Mouse (Mus musculus): ENCODE results near the gene Oas1g. TPM values are rescaled to one million over a fixed set of nuclear protein-coding genes. Genes with fewer than 3 reads are reported as not detected.
"Not testable (repeated sequence)": the region's sequence is repeated elsewhere in the genome, so short reads cannot be mapped to it uniquely, and the experiment has no call there.

Gene Oas1g
- total RNA-seq, 1 experiment from 2014 or later = 6.2 TPM

DNA sequence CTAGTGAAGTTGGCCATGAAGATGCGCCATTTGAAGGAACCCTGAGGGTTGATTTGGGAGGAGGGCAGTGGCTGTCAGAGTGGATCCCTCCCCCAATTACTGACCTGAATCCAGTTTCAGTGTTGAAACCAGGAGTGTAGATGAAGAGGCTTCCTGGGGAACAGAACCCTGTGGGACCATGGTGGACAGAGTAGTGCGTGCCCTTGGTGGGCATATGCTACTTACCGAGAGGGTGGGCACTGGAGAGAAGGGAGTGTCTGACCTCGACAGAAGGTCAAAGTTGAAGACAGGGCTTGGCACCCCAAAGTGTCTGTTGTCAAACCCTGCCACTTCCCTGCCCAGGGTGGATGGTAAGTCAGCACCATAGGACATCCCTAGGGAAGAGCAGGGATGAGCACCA is 6.5 kb upstream of the Oas1g start:
- ATAC-seq (replicated peaks in 1 of 2; ENCODE audit: insufficient read depth in 1 of 2, low FRiP score in 2 of 2, low TSS enrichment in 1 of 2, low read depth in 1 of 2, poor library complexity in 2 of 2, severe bottlenecking in 2 of 2) = not testable (repeated sequence)

DNA sequence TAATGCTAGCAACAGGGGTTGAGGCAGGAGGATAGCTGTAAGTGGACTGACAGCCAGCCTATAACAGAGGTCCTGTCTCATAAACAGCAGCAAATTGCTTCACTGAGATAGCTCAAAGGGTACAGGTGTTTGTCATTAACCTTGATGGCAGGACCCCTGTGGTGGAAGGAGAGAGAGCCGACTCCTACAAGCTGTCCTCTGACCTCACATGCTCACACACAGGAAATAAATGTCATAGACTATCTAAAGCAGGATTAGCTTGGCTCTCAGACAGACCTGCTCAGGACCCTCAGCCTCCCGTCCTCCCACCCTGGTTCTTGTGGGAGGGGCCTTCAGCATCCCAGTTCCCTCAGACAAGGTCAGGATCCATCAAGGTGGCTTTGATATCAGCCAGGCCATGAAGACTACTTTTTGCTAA is 4.8 kb upstream of the Oas1g start:
- no peak for ATAC-seq (replicated peaks in 1 of 2; ENCODE audit: insufficient read depth in 1 of 2, low FRiP score in 2 of 2, low TSS enrichment in 1 of 2, low read depth in 1 of 2, poor library complexity in 2 of 2, severe bottlenecking in 2 of 2)

DNA sequence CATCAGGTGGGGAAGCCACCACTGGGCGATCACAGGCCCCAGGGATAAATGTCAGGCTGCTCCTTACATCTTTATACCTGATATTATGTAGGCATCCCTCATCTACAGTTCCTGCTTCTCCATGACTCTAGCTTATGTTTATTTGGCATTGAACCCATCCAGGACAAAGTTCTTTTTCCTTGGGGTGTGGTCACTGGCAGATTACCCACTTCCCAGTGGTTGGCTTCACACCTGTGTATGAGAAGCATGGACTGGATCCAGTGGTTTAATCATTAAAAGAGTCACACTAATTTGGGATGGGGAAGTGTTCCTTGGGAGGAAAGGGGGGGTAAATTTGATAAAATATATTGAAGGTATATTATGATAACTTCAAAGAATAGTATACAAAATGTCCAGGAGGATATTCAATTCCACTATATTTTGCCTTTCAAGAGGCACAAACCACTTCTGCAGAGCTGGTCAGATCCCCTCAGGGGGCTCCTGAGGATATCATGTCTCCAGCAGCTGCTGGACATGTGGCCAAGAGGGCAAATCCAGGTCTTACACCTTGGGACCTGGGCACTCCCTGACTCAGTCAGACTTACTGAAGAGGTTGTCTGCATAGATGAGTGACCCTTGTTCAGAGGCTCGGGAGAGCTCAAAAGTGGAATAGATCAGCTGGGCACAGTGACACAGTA is 4.3 kb upstream of the Oas1g start:
- not testable (repeated sequence) for ATAC-seq (replicated peaks in 1 of 2; ENCODE audit: insufficient read depth in 1 of 2, low FRiP score in 2 of 2, low TSS enrichment in 1 of 2, low read depth in 1 of 2, poor library complexity in 2 of 2, severe bottlenecking in 2 of 2)

DNA sequence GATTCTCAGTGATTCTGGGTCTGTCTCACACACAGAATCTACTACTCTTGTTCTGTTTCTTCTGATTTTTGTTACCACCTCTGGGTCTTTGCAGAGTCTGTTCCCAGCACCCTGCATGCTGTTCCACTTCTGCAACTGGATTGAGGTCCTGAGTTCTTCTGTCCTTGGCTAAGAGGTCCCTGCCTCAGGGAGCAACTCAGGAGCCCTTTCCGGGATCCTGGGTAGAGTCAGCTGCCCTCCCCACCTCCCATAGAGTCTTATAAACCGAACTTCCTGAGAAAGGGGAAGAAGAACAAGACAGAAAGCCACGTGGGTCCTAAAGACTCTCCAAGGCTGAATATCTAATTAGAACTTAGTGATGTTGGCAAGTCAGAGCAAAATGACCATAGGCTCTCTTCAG is 3.6 kb upstream of the Oas1g start:
- ATAC-seq (replicated peaks in 1 of 2; ENCODE audit: insufficient read depth in 1 of 2, low FRiP score in 2 of 2, low TSS enrichment in 1 of 2, low read depth in 1 of 2, poor library complexity in 2 of 2, severe bottlenecking in 2 of 2) = no peak

DNA sequence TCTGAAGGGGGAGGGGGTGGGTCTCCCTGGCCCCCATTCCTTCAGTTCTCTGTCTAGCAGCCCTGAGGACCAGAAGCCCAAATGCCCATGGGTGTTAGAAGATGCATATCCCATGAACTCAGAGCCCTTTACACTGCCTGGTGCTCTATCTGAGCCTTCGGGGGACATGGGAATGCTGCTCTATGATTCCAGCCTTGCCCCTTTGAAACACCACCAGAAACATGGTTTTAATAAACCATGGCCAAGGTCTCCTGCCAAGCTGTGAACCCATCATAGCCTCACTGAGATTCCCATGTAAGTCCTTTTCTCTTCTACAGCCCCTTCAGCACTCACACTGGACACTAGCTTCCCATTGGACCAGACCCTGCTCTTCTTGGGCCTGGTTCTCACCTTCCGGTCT is 2.6 kb upstream of the Oas1g start:
- ATAC-seq (replicated peaks in 1 of 2; ENCODE audit: insufficient read depth in 1 of 2, low FRiP score in 2 of 2, low TSS enrichment in 1 of 2, low read depth in 1 of 2, poor library complexity in 2 of 2, severe bottlenecking in 2 of 2) = no peak

DNA sequence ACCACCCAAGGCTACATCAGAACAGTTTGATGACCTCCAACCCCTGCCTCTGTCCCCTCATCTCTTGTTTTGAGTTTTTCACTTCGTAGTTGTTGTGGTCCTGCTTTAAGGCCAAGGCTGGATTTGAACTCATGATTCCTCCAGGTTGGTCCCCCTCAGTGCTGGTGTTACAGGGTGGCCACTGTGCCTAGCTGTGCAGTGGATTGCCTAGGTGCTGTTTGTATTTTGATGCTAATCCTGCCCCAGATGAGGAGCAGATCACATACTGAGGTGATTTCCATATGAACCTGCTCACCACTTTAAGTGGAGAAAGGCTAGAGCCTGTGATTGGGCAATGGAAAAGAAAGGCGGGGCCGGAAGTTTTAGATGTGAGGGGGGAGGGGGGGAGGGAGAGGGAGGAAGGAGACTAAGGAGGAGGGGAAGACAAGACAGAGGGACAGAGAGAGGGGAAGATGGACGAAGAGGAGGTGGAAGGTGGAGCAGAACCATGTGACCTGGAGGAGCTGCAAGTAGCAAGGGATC is 942 bp upstream of the Oas1g start:
- not testable (repeated sequence) for ATAC-seq (replicated peaks in 1 of 2; ENCODE audit: insufficient read depth in 1 of 2, low FRiP score in 2 of 2, low TSS enrichment in 1 of 2, low read depth in 1 of 2, poor library complexity in 2 of 2, severe bottlenecking in 2 of 2)

DNA sequence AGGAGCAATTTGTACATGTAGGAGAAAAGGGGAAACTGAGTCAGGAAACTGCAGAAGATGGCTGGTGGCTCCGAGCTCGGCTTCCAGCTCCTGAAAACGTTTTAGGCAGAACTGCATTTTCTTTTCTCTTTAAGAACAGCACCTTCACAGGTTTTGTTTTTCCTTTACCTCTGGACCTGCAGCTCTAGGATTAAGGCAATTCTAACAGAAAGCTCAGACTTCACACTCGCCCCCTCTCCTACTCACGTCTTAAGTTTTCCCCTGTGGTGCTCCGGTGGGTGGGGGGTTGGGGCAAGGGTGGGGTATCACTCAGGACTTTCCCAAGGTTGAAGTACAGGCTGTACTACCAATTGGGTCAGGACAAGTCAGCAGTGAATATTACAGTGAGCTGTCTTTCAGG is 418 bp upstream of the Oas1g start:
- no peak for ATAC-seq (replicated peaks in 1 of 2; ENCODE audit: insufficient read depth in 1 of 2, low FRiP score in 2 of 2, low TSS enrichment in 1 of 2, low read depth in 1 of 2, poor library complexity in 2 of 2, severe bottlenecking in 2 of 2)

DNA sequence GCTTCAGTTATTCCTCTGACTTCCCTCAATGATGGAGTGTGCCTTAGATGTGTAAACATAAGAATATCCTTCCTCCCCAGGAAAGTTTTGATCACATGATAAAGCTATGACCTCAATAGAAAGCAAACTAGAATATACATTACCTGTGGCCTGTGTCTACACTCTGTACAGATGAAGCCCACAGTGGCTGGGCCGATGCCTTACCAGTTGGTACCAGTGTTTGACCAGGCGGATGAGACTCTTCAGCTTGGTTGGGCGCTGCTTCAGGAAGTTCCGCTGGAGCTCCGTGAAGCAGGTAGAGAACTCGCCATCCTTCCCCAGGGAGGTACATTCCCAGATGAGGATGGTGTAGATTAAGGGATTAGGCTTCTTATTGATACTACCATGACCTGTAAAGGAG is 5.7 kb downstream of the Oas1g start:
- not testable (repeated sequence) for ATAC-seq (replicated peaks in 1 of 2; ENCODE audit: insufficient read depth in 1 of 2, low FRiP score in 2 of 2, low TSS enrichment in 1 of 2, low read depth in 1 of 2, poor library complexity in 2 of 2, severe bottlenecking in 2 of 2)

DNA sequence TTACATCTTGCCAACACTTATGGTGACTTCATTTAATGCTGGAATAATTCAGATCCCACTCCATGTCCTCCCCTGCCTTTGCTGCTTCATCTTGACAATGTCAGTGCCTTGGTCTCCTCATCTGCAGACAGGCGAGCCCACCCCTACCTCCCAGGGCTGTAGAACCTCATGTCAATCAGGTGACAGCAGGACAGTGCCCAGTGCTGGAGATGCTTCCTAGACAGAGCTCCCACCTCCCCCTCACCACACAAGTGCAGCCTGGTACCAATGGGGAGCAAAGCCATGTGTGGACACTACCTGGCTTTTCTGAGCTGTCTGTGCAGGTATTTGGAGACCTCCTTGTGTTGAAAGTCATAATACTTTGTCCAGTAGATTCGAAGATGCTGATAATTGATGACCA is 8.6 kb downstream of the Oas1g start:
- ATAC-seq (replicated peaks in 1 of 2; ENCODE audit: insufficient read depth in 1 of 2, low FRiP score in 2 of 2, low TSS enrichment in 1 of 2, low read depth in 1 of 2, poor library complexity in 2 of 2, severe bottlenecking in 2 of 2) = not testable (repeated sequence)

DNA sequence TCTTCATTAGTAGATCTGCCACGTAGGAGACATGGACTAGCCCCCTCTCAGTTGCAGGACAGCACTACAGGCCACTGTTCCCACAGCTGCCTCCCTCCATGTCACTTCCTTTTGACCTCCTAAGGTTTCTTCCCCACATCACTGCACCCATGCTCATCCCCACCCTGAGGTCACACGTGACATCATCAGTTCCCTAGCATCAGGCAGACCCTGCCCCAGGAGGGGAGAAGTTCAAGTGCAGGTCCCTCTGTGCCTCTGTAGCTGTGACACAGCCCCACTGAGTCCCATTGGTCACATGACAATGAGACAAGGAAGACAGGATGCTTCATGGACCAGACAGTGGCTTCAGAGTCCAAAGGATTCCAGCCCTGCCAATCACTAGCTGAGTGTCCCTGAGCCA is 10.0 kb downstream of the Oas1g start:
- not testable (repeated sequence) for ATAC-seq (replicated peaks in 1 of 2; ENCODE audit: insufficient read depth in 1 of 2, low FRiP score in 2 of 2, low TSS enrichment in 1 of 2, low read depth in 1 of 2, poor library complexity in 2 of 2, severe bottlenecking in 2 of 2)

DNA sequence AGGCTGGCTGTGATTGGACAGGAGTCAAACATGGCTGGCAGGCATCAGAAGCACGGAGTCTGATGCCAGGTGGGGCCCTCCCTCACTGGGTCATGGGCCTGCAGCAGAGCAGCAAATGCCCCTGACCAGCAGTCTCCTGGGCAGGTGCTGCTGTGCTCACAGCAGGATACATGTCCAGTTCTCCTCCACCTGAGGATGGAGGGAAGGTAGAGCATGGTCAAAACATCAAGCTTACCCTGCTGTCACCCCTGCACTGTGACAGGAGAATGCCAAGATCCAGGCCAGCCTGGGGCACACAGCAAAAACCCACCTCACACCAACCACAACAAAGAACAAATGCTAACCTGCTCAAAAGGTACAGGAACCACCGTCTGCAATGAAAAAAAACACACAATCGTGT is 10.6 kb downstream of the Oas1g start:
- ATAC-seq (replicated peaks in 1 of 2; ENCODE audit: insufficient read depth in 1 of 2, low FRiP score in 2 of 2, low TSS enrichment in 1 of 2, low read depth in 1 of 2, poor library complexity in 2 of 2, severe bottlenecking in 2 of 2) = not testable (repeated sequence)

DNA sequence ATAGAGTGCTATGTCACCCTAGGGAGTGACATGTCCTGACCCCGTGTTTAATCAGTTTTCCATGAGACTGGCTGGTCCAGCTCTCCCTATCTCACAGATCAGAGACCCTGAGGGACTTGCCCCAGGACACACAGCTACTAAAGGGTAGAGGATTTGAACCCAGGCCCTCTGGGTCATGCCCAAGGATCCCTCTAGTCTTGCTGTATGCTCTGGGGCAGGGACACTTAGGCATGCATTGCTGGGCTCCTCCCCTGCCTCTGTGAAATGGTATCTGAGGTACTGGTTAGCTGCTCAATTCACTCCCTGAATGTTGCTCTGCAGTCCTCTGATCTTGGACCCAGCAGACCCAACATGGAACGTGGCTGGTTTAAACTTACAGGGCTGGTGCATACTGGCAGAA is 15.9 kb downstream of the Oas1g start:
- no peak for ATAC-seq (replicated peaks in 1 of 2; ENCODE audit: insufficient read depth in 1 of 2, low FRiP score in 2 of 2, low TSS enrichment in 1 of 2, low read depth in 1 of 2, poor library complexity in 2 of 2, severe bottlenecking in 2 of 2)

DNA sequence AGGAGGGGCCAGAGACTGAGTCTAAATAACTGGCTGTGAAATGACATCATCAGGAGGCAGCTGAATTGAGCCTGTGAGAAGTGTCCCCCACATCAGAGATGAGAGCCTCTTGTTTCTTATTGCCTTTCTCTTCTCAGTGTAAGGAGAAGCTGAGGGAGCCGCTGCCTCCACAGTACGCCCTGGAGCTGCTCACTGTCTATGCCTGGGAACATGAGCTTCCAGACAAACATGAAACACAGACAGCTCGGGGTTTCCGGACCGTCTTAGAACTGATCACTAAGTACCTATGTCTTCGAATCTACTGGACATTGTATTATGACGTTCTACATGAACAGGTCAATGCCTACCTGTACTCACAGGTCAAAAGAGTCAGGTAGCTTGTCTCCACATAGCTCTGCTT is 16.6 kb downstream of the Oas1g start:
- no peak for ATAC-seq (replicated peaks in 1 of 2; ENCODE audit: insufficient read depth in 1 of 2, low FRiP score in 2 of 2, low TSS enrichment in 1 of 2, low read depth in 1 of 2, poor library complexity in 2 of 2, severe bottlenecking in 2 of 2)

DNA sequence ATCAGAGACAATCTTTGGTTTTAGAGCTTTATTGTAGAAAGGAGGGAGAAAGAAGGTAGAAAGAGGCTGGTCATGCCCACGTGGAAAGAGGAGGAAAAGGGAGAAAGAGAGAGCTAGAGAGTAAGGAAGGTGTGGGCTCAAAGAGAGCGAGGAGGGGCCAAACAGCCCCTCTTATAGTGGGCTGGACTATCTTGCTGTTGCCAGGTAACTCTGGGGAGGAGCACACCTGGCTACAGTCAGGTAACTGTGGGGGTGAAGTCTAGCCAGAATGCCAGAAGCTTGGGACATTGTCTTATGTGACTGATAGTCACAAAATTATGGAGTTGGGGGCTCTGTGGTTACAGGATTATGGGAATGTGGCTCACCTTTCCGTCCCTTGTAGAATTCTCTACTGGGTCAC is 17.3 kb downstream of the Oas1g start:
- no peak for ATAC-seq (replicated peaks in 1 of 2; ENCODE audit: insufficient read depth in 1 of 2, low FRiP score in 2 of 2, low TSS enrichment in 1 of 2, low read depth in 1 of 2, poor library complexity in 2 of 2, severe bottlenecking in 2 of 2)

DNA sequence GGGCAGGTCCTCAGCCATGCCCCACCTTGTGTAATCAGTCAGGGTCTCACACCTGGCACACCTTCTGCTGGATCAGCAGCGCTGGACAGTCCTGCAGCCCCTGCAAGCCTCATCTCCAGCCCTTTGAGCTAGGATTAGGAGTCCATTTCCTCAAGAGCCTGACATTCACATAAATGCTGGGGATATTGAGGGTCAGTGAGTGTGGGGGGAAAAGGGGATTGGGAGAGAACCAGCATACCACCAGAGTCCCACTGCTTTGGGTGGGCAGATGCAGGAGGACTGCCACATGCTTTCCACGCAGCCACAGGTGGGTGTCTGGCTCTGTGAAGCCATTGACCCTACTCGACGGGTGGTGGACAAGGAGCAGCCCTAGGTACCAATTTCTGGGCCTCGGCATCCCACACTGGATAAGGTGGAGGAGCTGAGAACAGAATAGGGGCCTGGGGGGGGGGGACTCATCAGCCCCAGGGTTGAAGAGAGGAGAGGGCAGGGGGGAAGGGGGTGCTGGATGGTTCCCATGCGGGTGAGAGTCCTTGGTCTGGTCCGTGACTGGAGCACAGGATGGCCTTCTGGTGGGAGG is 17.9 kb downstream of the Oas1g start:
- ATAC-seq (replicated peaks in 1 of 2; ENCODE audit: insufficient read depth in 1 of 2, low FRiP score in 2 of 2, low TSS enrichment in 1 of 2, low read depth in 1 of 2, poor library complexity in 2 of 2, severe bottlenecking in 2 of 2) = no peak

DNA sequence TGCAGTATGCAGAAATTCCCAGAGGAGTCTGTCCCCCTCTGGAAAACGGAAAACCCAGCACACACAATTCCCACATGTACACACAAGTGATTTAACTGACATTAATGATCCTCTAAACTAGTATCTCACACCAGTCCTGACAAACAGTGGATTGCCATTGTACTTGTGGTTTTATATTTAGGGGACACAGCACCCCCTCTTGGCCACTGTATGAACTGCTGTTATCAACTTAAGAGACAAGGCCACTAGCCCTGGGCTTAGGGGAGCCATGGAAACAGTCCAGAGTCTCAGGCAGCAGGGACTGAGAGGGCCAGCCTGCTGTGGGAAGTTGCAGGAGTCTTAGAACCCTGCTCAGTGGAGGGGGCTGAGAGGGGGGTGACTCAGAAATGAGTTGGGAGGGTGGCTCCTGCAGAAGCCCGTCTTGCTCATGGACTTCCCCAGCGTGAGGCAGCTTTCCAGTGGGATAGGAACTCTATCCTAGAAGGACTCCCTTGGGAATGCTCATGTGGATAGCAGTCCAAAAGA is 22.0 kb downstream of the Oas1g start:
- ATAC-seq (replicated peaks in 1 of 2; ENCODE audit: insufficient read depth in 1 of 2, low FRiP score in 2 of 2, low TSS enrichment in 1 of 2, low read depth in 1 of 2, poor library complexity in 2 of 2, severe bottlenecking in 2 of 2) = peak; percentile 42 to 56; a peak in 3 of 4 replicates

DNA sequence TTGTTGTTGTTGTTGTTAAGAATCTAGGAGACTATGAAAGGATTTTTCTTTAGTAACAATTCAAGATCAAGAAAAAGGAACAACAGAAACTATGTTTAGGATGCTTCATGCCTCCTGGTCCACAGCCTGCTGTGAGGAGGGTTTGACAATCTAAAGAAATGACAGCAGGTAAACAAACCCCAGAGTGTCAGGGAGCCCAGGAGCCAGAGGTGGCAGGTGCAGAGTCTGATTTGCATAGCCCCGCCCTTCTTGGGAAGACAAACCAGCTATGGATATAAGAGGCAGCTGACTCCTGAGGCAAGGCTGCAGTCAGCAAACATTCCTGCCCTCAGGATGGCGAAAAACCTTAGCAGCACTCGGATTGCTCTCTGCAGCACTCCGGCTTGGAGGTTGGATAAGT is 26.3 kb downstream of the Oas1g start, which contains the start of gene Oas1h:
TSS of gene Oas1h (plus strand) at position 301 of the 400 bp plus-strand sequence.
- ATAC-seq (replicated peaks in 1 of 2; ENCODE audit: insufficient read depth in 1 of 2, low FRiP score in 2 of 2, low TSS enrichment in 1 of 2, low read depth in 1 of 2, poor library complexity in 2 of 2, severe bottlenecking in 2 of 2) = no peak

DNA sequence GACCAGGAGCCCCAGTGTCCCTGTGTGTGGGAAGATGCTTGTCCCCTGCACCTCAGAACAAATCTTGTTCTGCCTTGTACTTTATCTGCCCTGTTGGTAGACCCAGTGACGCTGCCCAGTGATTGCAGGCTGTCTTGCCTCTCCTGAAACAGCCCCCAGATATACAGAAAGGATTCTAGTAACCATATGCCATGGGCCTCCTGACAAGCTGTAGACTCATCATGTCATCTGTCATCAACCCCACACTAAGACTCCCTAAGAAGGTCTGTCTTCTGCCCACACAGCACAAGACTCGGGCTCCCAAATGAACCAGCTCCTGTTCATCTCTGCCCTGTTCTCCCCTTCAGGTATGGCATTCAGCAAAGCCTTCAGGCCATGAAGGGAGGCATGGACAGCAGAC is 28.2 kb downstream of the Oas1g start:
- ATAC-seq (replicated peaks in 1 of 2; ENCODE audit: insufficient read depth in 1 of 2, low FRiP score in 2 of 2, low TSS enrichment in 1 of 2, low read depth in 1 of 2, poor library complexity in 2 of 2, severe bottlenecking in 2 of 2) = no peak

All from hematopoietic stem cell, adult 5-6 weeks (primary cell).